Mouse (Mus musculus) liver, embryonic 14.5 days (tissue): ENCODE measurements around the gene Gm49027.

ENCODE experiments used
- CTCF ChIP-seq: IDR thresholded peaks from 2 replicates; pipeline ENCODE4 v1.5.1; 2016; ENCODE audit warnings: antibody characterized with exemption, low read depth, control low read depth
- EP300 ChIP-seq: IDR thresholded peaks from 2 replicates; pipeline ENCODE4 v1.6.1; 2016; ENCODE audit warnings: antibody characterized with exemption, low read depth

GRCm38 (mm10) chr5:123501973-123502372 is 23.3 kb downstream of the Gm49027 start:
- TF ChIP-seq CTCF (no peak), EP300 (no peak)
